Mouse (Mus musculus) limb, embryonic 11.5 days (tissue): ENCODE data around the gene Cebpe. TPM values are rescaled to one million over a fixed set of nuclear protein-coding genes. Genes with fewer than 3 reads are reported as not detected.

ENCODE experiments used
- polyA plus RNA-seq: library from polyadenylated mRNA; unstranded; fragments of >200 nt; fragmentation: Nextera tagmentation; extraction: Ambion mirVana; gene quantifications from 2 replicates; pipeline ENCODE4 v1.2.1, GENCODE M21; 2014

Cebpe gene
- polyA plus RNA-seq, 1 experiment from 2014 or later = not detected

Other genes starting within 250 kb of the Cebpe start
- gene Lrp10, start 248.0 kb downstream of the Cebpe start, polyA plus RNA-seq = 18.9 and 19.6 TPM in 2 replicates
- 4.7 and 5.3 TPM in 2 replicates for gene Rem2, start 236.1 kb downstream of the Cebpe start, polyA plus RNA-seq
- gene Prmt5, start 194.6 kb downstream of the Cebpe start, polyA plus RNA-seq = 122 and 126 TPM in 2 replicates
- 52.4 and 53.1 TPM in 2 replicates for gene Haus4, start 157.6 kb downstream of the Cebpe start, polyA plus RNA-seq
- gene Ajuba, start 134.6 kb downstream of the Cebpe start, polyA plus RNA-seq = 38.5 and 41.8 TPM in 2 replicates
- 6.8 and 7.8 TPM in 2 replicates for gene 4931414P19Rik, start 106.2 kb downstream of the Cebpe start, polyA plus RNA-seq
- 474 and 488 TPM in 2 replicates for gene Psmb5, start 94.2 kb downstream of the Cebpe start, polyA plus RNA-seq
- gene Psmb11, start 90.7 kb downstream of the Cebpe start, polyA plus RNA-seq = 0.20 TPM in 1 of 2 replicates, not detected in the other
- not detected in 2 replicates for gene Gm17606, start 71.2 kb downstream of the Cebpe start, polyA plus RNA-seq
- 8.6 and 10.2 TPM in 2 replicates for gene Cdh24, start 70.8 kb downstream of the Cebpe start, polyA plus RNA-seq
- gene 1700123O20Rik, start 26.0 kb downstream of the Cebpe start, polyA plus RNA-seq = 111 and 114 TPM in 2 replicates
- 141 and 160 TPM in 2 replicates for gene Acin1, start 25.2 kb downstream of the Cebpe start, polyA plus RNA-seq
- gene Gm29776, start 13.3 kb downstream of the Cebpe start, polyA plus RNA-seq = 0.25 and 0.34 TPM in 2 replicates
- 0.75 and 1.1 TPM in 2 replicates for gene Slc7a8, start 69.8 kb upstream of the Cebpe start, polyA plus RNA-seq
- not detected in 2 replicates for gene Rnf212b, start 102.0 kb upstream of the Cebpe start, polyA plus RNA-seq
- 12.8 and 17.7 TPM in 2 replicates for gene Homez, start 158.8 kb upstream of the Cebpe start, polyA plus RNA-seq
- 0.37 and 0.51 TPM in 2 replicates for gene Ppp1r3e, start 165.4 kb upstream of the Cebpe start, polyA plus RNA-seq
- 2.1 and 2.2 TPM in 2 replicates for gene Bcl2l2, start 171.2 kb upstream of the Cebpe start, polyA plus RNA-seq
- 0.56 TPM in 1 of 2 replicates, not detected in the other for gene Gm20521, start 171.3 kb upstream of the Cebpe start, polyA plus RNA-seq
- 158 and 177 TPM in 2 replicates for gene Pabpn1, start 180.3 kb upstream of the Cebpe start, polyA plus RNA-seq
- 35.5 and 46.0 TPM in 2 replicates for gene Slc22a17, start 201.0 kb upstream of the Cebpe start, polyA plus RNA-seq
- gene Efs, start 214.0 kb upstream of the Cebpe start, polyA plus RNA-seq = 42.7 and 44.6 TPM in 2 replicates
- gene Il25, start 220.5 kb upstream of the Cebpe start, polyA plus RNA-seq = not detected in 2 replicates
- gene Cmtm5, start 224.1 kb upstream of the Cebpe start, polyA plus RNA-seq = 1.8 and 3.2 TPM in 2 replicates